Mouse (Mus musculus): ENCODE data around the gene Naa25.

Gene Naa25

DNA sequence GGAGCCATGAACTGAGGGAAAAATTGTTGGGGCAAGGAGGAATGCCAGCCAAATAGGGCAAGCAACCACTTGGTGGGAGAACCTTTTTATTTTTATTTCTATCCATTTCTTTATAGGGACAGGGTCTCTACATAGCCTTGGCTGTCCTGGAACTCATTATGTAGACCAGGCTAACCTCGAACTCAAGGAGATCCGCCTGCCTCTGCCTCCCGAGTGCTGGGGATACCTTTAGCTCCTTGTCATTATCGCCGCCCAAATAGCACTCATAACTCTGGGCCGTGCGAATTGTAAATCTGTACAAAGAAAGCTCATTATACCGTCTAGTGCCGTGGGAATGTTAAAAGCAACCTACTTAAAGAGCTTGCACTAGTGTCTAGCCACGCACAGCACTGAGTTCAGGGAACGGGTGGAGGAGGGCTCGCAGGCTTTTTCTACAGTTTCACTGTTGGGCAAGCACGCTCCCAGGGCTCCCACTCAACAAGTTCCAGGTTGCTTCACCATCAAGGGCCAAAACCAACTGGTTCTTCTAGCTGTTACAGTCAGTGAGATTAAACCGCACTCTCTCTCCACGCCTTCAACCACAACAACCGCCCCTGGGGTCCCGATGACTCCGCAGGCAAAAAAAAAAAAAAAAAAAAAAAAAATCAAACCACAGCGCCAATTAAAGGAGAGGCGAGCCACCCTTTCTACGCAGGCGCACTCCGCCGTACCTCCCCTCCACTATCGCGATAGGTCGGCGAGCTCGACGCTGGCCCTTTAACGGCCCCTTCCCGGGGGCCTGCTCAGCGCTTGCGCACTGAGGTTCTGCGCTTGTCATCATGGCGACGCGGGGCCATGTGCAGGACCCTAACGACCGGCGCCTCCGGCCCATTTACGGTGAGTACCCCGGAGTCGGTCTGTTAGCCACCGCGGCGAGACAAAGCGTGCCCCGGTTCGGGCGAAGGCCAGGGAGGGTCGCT is at the start of gene Naa25:
TSS of gene Naa25 (plus strand) at position 750 of the 959 bp plus-strand sequence.
- peak; percentile 96 for DNase-seq (ENCODE audit: low spot score)

DNA sequence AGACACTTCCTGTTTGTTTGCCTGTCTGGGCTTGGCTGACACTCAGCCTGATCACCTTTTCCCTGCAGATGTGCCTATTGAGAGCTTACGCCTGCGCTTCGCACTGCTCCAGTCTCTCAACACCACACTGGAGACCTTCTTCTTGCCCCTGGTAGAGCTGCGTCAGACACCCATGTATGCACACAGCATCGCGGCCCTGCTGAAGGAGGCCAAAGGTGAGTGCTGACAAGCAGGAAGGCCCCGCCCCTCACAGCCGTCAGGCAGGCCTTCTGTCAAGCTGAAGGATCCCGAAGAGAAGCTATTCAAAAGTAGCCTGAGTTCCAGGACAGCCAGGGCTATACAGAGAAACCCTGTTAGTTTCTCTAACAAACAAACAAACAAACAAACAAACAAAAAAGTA is 38.5 kb upstream of the Naa25 start:
- no peak for DNase-seq (ENCODE audit: low spot score)

DNA sequence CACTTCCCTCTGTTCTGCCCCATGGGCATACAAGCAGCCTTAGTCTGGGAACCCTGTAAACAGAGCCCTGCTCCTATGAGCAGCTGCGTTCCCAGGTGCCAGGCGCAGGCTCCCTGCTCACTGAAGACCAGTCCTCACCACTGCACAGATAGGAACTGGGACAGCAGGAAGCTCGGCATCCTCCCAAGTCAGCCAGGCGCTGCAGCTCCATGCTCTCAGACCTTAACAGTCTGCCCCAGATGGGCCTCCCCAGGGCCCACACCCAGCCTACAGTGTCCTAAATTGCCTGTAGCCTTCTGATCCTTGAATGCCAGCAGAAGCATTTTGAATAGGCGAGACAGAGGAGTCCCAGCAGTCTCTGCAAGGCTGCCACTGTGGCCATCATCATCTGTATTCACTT is 36.0 kb upstream of the Naa25 start:
- DNase-seq (ENCODE audit: low spot score) = no peak

DNA sequence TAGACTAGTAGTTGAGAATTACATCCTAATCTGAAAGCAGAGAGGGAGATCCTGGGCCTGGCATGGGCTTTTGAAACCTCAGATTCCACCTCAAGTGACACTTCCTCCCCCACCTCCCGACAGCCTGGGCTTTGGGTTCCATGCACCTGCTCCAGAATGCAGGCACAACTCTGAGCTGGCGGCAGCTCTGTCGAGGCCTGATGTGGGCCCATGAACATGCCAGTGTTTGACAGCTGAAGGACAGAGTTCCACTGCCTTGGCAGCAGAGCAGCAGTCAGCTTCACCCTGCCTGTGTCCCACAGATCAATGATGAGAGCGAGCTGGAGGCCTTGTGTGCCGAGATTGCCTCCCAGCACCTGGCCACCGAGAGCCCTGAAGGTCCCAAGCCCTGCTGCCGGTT is 34.3 kb upstream of the Naa25 start:
- DNase-seq (ENCODE audit: low spot score) = no peak

DNA sequence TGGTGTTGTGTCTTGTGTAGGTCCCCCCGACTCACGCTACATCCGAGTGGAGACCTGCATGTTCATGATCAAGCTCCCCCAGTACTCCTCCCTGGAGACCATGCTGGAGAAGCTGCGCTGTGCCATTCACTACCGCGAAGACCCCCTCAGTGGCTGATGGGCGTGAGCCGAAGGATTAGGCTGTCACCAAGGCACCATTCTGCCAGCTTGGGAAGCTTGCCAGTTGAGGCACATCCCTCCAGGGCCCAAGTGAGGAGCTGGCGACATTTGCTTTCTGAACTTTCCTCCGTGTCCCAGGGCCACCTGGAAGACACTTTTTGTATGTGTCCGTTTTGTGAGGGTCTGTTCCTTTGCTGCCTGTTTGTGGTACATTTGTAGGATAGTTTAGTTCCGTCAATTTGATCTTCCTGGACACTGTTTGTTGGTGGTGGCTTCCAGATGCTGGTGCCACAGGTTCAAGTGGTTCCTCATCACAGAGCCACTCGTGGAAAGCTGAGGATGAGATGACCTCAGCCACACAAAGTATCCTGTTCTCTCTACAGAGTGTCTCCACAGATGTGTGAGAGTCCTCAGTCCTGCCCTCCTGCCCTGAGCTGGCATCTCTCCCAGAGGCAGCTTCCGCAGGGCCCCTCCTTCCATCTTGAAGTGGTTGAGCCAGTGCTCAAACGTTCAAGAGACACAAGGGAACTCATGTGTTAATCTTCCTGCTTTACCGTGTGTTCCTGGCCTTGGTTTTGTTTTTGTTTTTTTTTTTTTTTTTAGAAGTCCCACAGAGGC is 31.1 kb upstream of the Naa25 start:
- no peak for DNase-seq (ENCODE audit: low spot score)

DNA sequence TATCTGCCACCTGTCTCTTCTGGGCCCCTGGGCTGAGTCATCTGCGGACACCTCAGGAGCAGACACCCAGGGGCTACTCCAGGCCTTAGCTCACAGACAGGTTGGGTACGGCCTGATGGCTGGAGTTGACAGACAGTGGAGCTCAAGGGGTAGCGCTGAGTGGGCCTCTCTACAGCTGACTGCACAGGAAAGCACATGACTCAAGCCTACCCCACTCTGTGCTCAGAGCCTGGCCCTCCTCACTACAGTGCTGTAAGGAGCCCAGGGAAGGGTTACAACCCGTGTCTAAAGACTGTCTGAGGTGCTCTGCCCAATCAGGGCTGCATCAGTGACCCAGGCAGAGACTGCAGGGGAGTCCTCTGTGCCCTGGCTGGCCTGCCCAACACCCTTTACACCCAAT is 30.5 kb upstream of the Naa25 start:
- no peak for DNase-seq (ENCODE audit: low spot score)

DNA sequence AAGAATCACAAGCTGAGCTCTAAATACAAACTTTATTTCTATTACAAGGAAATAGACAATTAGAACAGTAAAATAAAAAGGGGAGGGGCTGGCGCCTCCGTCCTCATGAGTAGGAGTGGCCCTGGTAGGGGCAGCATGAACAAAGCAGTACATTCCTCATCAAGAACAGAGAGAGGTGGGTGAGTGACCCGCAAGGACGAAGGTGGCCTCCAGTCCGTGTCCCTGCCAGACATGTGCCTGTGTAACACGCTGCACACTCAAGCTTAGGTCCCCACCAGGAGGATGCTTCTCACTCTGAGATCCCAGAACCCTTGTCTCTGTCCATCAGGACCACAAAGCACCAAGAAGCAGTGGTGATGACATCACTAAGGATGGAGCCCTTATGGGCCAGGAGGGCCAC is 26.0 kb upstream of the Naa25 start:
- no peak for DNase-seq (ENCODE audit: low spot score)

DNA sequence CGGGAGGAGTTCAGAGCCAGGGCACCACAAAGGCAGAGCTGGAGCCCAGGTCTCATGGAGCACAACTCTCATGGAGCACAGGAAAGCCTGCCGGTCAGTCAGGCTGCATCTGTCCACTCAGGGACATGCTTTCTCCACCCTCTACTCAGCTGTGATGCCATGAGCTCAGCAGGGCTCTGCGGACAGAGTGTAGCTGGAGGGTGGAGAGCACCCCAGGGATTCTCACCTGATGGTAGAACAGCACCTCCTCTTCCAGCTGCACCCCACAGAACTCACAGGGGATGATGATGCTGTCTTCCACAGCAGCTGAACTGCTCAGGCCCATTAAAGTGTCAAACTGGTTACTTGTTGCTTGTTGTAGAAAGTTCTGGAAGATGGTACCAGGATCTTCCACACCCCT is 22.9 kb upstream of the Naa25 start:
- no peak for DNase-seq (ENCODE audit: low spot score)

DNA sequence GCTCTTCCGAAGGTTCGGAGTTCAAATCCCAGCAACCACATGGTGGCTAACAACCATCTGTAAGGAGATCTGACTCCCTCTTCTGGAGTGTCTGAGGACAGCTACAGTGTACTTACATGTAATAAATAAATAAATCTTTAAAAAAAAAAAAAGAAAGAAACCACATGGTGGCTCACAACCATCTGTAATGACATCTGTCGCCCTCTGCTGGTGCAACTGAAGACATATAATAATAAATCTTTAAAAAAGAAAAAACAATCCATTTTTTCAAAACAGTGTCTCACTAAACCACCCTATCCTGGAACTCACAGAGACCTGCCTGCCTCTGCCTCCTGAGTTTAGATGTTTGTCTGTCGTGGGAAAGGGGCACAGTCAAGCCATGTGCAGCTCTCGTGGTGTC is 20.8 kb upstream of the Naa25 start:
- peak; percentile 51 for DNase-seq (ENCODE audit: low spot score)

DNA sequence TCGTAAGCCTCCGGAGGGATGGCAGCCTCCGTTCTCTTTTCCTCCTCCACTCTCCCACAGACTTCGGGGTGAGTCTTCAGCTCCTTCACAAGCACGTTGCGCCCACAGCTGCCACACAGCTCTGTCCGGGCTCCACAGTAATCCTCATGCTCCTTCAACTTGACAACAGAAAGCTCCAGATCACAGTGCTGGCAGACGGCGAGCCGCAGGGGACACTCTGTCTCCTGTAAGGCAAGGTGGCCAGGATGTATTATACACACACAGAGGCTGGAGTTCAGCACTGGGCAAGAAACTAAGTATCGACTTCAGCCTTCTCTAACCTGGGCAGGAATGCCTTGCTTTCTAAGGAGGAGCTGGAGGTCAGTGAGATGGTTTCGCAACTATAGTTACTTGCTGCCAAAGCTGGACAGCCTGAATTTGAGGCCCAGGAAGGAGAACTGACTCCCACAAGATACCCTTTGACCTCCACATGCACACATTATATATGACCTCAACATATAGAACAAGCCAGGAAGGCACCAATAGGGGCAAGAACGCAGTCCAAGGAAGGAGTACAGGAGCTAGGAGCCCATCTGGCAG is 19.0 kb upstream of the Naa25 start:
- no peak for DNase-seq (ENCODE audit: low spot score)

DNA sequence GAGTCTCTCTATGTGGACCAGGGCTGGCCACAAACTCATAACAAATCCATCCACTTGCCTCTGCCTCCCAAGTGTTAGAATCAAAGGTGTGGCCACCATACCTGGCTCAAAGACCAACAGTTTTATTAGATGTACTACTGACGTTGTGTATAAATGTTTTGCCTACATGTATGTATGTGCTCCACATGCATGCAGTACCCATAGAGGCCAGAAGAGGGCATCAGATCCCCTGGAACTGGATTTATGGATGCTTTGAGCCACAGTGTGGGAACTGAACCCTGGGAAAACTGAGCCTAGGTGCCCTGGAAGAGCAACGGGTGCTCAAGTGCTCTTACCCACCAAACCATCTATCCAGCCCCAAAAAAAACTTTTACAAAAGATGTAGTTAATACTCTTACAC is 17.0 kb upstream of the Naa25 start:
- no peak for DNase-seq (ENCODE audit: low spot score)

DNA sequence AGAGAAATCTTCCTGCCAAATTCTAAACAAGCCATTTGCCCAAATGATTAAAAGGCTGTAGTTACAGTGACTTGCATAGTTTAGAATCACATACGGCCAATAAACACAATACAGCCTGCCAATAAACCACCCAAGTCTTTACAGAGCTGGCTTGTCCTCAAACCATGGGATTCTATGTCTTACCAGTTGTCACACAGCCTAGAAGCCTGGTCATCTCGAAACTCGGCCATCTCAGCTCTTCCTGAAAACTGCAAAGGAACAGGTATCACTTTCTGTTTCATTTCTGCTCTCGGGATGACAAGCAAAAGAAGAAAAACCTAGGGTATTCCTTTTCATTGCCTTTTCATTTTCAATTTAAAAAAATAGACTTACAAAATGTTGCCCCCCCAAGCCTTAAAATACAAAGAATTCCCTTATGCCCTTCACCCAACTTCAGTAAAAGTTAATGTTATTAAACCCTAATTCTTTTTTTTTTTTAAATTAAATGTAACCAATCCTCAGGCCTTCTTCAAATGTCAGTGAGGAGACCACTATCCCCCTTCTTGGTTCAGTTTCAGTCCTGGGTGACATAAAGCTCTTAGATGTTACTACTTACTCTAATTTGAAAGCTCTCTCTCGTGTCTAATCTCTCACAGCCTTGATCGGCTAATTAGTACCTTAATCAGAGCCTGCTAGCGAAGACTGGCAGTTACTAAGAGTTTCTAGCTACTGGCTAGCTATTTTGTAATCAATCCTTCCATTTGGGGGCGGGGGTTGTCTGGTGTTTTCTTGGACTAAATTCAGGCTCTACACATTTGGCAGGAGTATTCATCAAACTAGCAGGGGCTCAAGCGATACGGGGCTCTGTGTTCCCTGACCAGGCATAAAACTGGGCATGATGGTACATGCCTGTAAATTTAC is 13.6 kb upstream of the Naa25 start:
- no peak for DNase-seq (ENCODE audit: low spot score)

DNA sequence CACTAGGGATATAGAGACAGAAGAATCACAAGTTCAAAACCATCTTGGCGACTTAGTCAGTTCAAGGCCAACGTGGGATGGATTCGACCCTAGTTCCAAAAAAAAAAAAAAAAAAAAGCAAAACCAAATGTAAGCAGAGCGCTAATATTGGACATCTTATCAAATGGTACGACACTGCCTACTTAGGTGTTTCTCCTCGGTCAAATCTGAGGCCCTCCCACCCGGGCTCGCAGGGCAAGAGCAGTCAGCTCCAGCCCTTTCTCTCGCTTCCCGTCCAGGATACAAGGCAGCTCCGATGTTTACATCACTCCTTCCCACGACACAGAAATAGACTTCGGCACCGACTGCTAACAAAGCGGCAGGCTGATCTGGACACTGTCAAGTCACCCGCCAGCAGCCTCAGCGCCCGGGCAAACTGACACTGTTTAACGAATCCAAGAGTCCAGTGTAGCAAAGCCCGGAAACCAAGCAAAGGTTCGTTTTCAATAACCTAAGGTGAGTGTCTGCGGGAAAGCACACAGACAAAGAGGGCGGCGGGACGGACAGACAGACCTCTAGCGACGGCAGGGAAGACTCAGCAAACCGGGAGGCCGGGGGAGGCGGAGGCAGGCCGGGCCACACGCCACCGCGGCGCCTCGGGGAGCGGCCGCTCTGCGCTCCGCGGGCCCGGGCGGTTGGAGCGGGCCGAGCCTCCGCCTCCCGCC is 12.8 kb upstream of the Naa25 start:
- DNase-seq (ENCODE audit: low spot score) = no peak

DNA sequence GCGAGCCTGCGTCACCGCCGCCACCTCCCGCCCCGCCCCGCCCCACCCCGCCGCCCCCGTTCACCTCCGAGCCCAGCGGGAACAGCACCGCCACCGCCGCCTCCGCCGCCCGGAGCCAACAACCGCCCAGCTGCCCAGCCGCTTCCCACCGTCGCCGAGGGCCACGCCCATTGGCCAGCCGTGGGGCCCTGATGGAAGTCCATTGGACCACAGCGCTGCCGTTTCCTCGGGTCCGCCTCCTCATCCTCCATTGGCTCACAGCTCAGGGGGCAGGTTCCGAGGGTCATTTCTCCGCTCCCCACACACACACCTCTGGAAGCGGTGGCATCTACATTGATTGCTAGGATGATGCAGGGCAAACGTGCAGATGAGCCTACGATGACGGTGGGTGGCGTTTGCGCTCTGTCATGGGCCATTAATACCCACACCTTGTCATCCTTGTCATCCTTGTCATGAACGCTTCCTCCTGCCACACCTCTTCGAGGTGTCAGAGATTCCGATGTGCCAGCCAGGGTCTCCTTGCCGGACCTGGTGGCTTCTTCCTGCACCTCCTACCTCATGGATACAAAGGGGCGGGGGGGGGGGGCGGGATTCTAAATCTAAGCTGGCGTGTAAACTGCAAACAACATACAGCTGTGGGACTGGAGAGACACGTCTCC is 12.1 kb upstream of the Naa25 start, which contains the start of gene Trafd1:
TSS of gene Trafd1 (minus strand) at position 172 of the 659 bp plus-strand sequence.
- DNase-seq (ENCODE audit: low spot score) = peak; percentile 85

DNA sequence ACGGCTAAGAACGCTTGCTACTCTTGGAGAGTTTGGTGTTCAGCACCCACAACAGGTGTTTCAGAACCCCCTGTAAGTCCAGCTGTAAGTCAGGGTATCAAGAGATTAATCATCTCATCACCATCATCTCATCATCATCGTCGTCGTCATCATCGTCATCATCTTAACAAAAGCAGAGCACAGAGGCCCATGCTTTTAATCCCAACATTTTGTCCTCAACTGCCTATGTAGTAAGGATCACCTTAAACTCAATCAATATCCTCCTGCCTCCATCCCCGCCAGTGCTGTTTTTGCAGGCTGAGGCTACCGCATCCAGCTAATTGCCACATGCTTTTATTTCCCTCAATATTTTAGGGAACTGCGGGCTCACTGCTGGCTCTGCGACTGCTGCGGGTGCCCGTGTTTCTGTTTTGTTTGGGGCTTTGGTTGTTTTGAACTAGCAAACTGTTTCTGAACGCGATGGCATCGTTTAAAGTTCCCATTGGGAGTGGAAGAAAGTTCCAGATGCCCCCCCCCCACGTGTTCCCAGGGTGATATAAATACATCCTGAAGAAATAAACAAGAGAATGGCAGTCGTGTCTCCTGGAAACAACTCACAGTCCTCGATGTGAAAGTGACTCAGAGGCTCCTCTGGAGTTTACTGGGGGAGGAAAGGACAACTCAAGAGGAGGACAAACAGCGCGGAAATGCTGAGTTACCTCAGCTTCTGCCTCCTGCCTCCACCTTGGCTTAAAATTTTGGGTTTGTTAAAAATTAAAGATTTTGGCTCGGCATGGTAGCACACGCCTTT is 11.4 kb upstream of the Naa25 start:
- DNase-seq (ENCODE audit: low spot score) = no peak

DNA sequence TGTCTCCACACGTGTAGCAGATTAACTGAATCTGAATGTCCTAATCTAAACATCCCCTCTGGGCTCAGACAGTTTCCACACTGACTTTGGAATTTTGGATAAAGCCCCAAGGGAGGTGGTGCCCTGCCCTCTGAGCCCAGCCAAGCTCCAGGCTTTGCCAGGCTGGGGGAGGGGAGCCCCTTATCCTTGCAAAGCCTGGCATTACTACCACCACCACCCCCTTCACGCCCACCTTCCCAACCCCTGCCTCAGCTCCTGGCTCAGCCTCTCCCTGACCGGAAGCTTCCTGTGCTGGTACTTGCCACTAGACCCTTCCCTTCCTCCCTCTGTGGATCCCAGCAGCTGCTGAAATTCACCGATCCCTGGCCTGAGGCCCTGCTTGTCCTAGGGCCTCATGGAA is 10.6 kb upstream of the Naa25 start:
- no peak for DNase-seq (ENCODE audit: low spot score)

DNA sequence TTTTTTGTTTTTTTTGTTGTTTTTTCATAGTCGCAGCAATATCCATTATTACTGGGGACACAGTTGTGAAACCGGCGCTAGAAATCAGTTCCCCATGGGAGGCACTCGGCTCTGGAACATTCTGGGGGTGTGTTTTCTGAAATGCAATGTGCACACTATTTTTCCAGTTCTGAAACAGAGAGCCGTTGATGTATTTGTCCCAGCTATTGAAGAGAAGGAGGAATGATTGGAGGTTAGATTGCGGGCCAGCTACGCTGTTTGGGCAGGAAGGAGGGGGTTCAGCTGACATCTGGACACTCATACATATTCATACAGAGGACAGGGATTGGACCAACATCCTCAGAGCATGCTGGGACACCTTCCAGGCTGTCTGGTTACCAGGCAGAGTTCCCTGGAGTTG is 8.6 kb upstream of the Naa25 start:
- DNase-seq (ENCODE audit: low spot score) = no peak

DNA sequence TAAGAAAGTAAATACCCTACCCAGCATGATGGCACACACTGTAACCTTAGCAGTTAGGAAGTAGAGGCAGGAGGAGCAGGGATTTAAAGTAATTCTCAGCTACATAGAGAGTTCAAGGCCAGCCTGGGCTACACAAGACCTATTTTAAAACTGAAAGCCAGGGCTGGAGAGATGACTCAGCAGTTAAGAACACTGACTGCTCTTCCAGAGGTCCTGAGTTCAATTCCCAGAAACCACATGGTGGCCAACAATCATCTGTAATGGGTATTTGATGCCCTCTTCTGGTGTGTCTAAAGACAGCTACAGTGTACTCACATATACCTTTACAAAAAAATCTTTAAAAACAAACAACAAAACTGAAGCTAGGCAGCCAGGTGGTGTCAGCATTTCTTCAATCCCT is 8.0 kb upstream of the Naa25 start:
- DNase-seq (ENCODE audit: low spot score) = no peak

DNA sequence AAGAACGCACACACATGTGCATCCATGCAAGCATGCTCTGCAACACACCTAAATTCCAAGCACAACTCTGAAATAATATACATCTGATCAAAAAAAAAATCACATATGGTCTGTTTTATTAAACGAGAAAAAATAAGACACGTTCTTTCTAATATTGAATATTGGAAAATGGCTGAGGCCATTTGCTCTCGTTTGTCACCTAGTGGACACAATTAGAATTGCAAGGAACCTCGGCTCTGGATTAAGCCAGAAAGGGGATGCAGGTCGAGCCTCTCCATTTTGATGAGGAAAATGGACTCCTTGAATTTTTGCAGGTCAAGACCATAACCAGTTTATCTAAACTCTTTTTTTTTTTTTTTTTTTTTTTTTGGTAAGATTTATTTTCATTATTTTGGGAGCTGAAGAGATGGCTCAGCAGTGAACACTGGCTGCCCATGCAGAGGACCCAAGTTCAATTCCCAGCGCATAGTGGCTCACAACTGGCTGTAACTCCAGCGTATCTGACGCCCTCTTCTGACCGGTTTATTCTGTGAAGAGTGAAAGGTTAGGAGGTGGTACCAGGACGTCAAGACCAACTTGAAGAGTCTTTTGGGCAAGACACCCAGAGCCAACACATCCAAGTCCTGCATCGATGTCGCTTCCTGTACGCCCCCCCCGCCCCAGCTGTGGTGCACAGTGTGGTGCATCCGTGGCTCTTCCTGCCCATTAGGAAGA is 4.9 kb upstream of the Naa25 start:
- peak; percentile 35 for DNase-seq (ENCODE audit: low spot score)

Data from T-cell, adult 2 months (primary cell).